Mouse (Mus musculus) liver, embryonic 14.5 days (tissue): Measurements from ENCODE around the gene Fkbp8. TPM values are rescaled to one million over a fixed set of nuclear protein-coding genes. Genes with fewer than 3 reads are reported as not detected.

Experiments used
- ATAC-seq: fragments of 200-750 bp; cut with Nextera tagmentation; 2 replicates; pipeline ENCODE4 v1.8.0; 2017; ENCODE audit warnings: moderate number of reproducible peaks, mild to moderate bottlenecking, moderate library complexity; ENCODE audit not compliant: insufficient read depth
- DNase-seq, 3 experiments: peaks; one replicate each; pipeline ENCODE4 v3.0.0-alpha.2; 2012 to 2013; ENCODE audit warnings: low read depth in 3 of 3, low spot score in 3 of 3
- H3K27ac ChIP-seq: fragments of 300-500 bp; sonication (generic); 2 replicates; pipeline ENCODE4 v1.5.1; 2014; ENCODE audit warnings: moderate library complexity, mild to moderate bottlenecking, control low read depth, inconsistent platforms
- H3K27me3 ChIP-seq: fragments of 300-500 bp; sonication (generic); 2 replicates; pipeline ENCODE4 v1.6.1; 2014; ENCODE audit warnings: mild to moderate bottlenecking, low read length, moderate library complexity; ENCODE audit not compliant: control insufficient read depth, insufficient read depth
- H3K36me3 ChIP-seq: fragments of 300-500 bp; sonication (generic); replicated peaks from 2 replicates; pipeline ENCODE4 v1.6.1; 2014; ENCODE audit warnings: low read depth; ENCODE audit not compliant: control insufficient read depth, insufficient read depth
- H3K4me1 ChIP-seq, 2 experiments: fragments of 200-500 bp in 1 of 2; fragments of 300-500 bp in 1 of 2; sonication (generic) in 1 of 2; replicated peaks; 2 replicates each; pipeline ENCODE4 v1.6.1; 2012 to 2014; ENCODE audit warnings: antibody characterized with exemption in 1 of 2, inconsistent platforms in 1 of 2, low read length in 1 of 2; ENCODE audit not compliant: control insufficient read depth in 2 of 2, insufficient read depth in 2 of 2
- H3K4me2 ChIP-seq: fragments of 300-500 bp; sonication (generic); 2 replicates; pipeline ENCODE4 v1.6.1; 2014; ENCODE audit warnings: low read depth, mild to moderate bottlenecking, control low read depth, moderate library complexity
- H3K4me3 ChIP-seq, 2 experiments: fragments of 200-500 bp in 1 of 2; fragments of 300-500 bp in 1 of 2; sonication (generic) in 1 of 2; 2 replicates each; pipeline ENCODE4 v1.5.1; 2012 to 2014; ENCODE audit warnings: low read depth in 2 of 2, low read length in 2 of 2, mild to moderate bottlenecking in 2 of 2, control low read depth in 1 of 2, inconsistent platforms in 1 of 2, moderate library complexity in 1 of 2; ENCODE audit not compliant: insufficient read depth in 1 of 2
- H3K9ac ChIP-seq: fragments of 300-500 bp; sonication (generic); replicated peaks from 2 replicates; pipeline ENCODE4 v1.6.1; 2014; ENCODE audit warnings: mild to moderate bottlenecking, control low read depth, moderate library complexity
- H3K9me3 ChIP-seq: fragments of 300-500 bp; sonication (generic); 2 replicates; pipeline ENCODE4 v1.6.1; 2016; ENCODE audit warnings: low read length, mixed read lengths; ENCODE audit not compliant: control insufficient read depth
- CTCF ChIP-seq: IDR thresholded peaks from 2 replicates; pipeline ENCODE4 v1.5.1; 2016; ENCODE audit warnings: antibody characterized with exemption, low read depth, control low read depth
- EP300 ChIP-seq: IDR thresholded peaks from 2 replicates; pipeline ENCODE4 v1.6.1; 2016; ENCODE audit warnings: antibody characterized with exemption, low read depth
- WGBS: fragments of 180-500 bp; shearing (Covaris S2); extraction: QIAGEN DNeasy Blood & Tissue Kit; methylation state at CpG from one replicate; pipeline ENCODE4 v1.1.7; 2014; ENCODE audit not compliant: insufficient replicate concordance; 5-methylcytosine and 5-hydroxymethylcytosine counted together
- polyA plus RNA-seq, 2 experiments: library from polyadenylated mRNA; depleted of rRNA in 1 of 2; stranded (reverse) in 1 of 2; unstranded in 1 of 2; fragments of >200 nt; fragmentation: Nextera tagmentation in 1 of 2; extraction: Ambion mirVana in 1 of 2; gene quantifications; 2 replicates each; pipeline versions ENCODE4 v1.2.1 to v1.2.3; 2012 to 2014

The Fkbp8 gene
- polyA plus RNA-seq, 2 experiments: 114 to 149 TPM

- Histone ChIP-seq H3K4me1 (peaks cover 17 to 74% of the 10 kb centered on the region in 2 experiments), H3K4me3 (no peak overlapping the region), H3K27ac (no peak overlapping the region), H3K27me3 (no peaks in the 10 kb centered on the region), H3K9ac (no peak overlapping the region), H3K36me3 (no peaks in the 10 kb centered on the region), H3K4me2 (no peak overlapping the region), H3K9me3 (no peaks in the 10 kb centered on the region)
- 11% methylated on average over 4 of the region's 4 CpGs for WGBS
- ATAC-seq: 0 out of 2 replicates have a peak, but pooled peaks have one; percentile 3
- peak; percentile 54 for TF ChIP-seq CTCF
- no peak for TF ChIP-seq EP300
- no peak for DNase-seq
Measured at GRCm38 (mm10) chr8:70558334-70558733, 30.8 kb downstream of the Fkbp8 start.

DNA sequence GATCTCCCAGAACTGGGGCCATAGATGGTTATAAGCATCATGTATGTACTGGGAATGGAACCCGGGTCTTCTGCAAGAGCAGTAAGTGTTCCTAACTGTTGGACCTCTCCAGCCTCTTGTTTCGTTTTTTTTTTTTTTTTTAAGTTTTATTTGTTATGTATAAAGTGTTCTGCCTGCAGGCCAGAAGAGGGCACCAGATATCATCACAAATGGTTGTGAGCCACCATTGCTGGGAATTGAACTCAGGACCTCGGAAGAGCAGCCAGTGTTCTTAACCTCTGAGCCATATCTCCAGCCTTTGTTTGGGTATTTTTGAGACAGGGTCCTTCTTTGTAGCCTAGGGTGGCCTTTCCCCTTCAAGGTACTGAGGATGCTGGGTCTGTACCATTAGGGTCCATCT, 31.5 kb downstream of the Fkbp8 start:
- Histone ChIP-seq H3K4me2 (no peak overlapping the region), H3K9ac (no peak overlapping the region), H3K27ac (no peak overlapping the region), H3K27me3 (no peaks in the 10 kb centered on the region), H3K4me3 (no peak overlapping the region), H3K4me1 (peaks cover 17 to 68% of the 10 kb centered on the region in 2 experiments), H3K9me3 (no peaks in the 10 kb centered on the region), H3K36me3 (no peaks in the 10 kb centered on the region)
- TF ChIP-seq EP300 (no peak), CTCF (peak; percentile 52)
- DNase-seq: no peak
- no peak for ATAC-seq
- WGBS: 46% methylated on average over 3 of the region's 3 CpGs

GRCm38 (mm10) chr8:70560096-70560495, 32.6 kb downstream of the Fkbp8 start:
- DNase-seq (no peak), ATAC-seq (0 out of 2 replicates have a peak, but pooled peaks have one; percentile 17)
- Histone ChIP-seq H3K27me3 (no peaks in the 10 kb centered on the region), H3K27ac (no peak overlapping the region), H3K4me1 (peaks cover 17 to 68% of the 10 kb centered on the region in 2 experiments), H3K36me3 (no peaks in the 10 kb centered on the region), H3K9ac (no peak overlapping the region), H3K4me3 (no peak overlapping the region), H3K9me3 (no peaks in the 10 kb centered on the region), H3K4me2 (no peak overlapping the region)
- TF ChIP-seq EP300 (no peak), CTCF (peak; percentile 68)
- 42% methylated on average over 2 of the region's 2 CpGs for WGBS

- no peak for ATAC-seq
- no peak overlapping the region for H3K9ac ChIP-seq
- 50% methylated on average over 3 of the region's 3 CpGs for WGBS
- no peaks in the 10 kb centered on the region for H3K27me3 ChIP-seq
- H3K4me2 ChIP-seq: no peak overlapping the region
- H3K27ac ChIP-seq: no peak overlapping the region
- no peak overlapping the region for H3K4me3 ChIP-seq
- DNase-seq: no peak
- peaks cover 17 to 70% of the 10 kb centered on the region in 2 experiments for H3K4me1 ChIP-seq
- no peaks in the 10 kb centered on the region for H3K36me3 ChIP-seq
- H3K9me3 ChIP-seq: no peaks in the 10 kb centered on the region
- TF ChIP-seq EP300: no peak
- TF ChIP-seq CTCF: no peak
Measured at GRCm38 (mm10) chr8:70560564-70560963, 33.0 kb downstream of the Fkbp8 start.

GRCm38 (mm10) chr8:70561357-70561756, 33.8 kb downstream of the Fkbp8 start:
- no peak overlapping the region; the same call in 1 of the 2 replicates for H3K27ac ChIP-seq
- ATAC-seq: peak; percentile 2; the same call in 1 of the 2 replicates
- no peaks in the 10 kb centered on the region for H3K27me3 ChIP-seq
- no peak for DNase-seq
- no peaks in the 10 kb centered on the region for H3K36me3 ChIP-seq
- H3K9ac ChIP-seq: no peak overlapping the region
- H3K9me3 ChIP-seq: no peaks in the 10 kb centered on the region
- no peak overlapping the region for H3K4me3 ChIP-seq
- no peak overlapping the region for H3K4me2 ChIP-seq
- WGBS: 29% methylated on average over 4 of the region's 4 CpGs
- TF ChIP-seq CTCF (no peak), EP300 (no peak)
- peaks cover 19 to 66% of the 10 kb centered on the region in 2 experiments for H3K4me1 ChIP-seq
